Mouse (Mus musculus) cerebellum, adult 2 months (tissue): ENCODE measurements around the gene Ppil6.

Experiments used
- CTCF ChIP-seq: fragments of 200-500 bp; IDR thresholded peaks from 2 replicates; pipeline ENCODE4 v1.5.1; 2011; ENCODE audit warnings: low read depth, mild to moderate bottlenecking, control low read depth, low read length, moderate library complexity, borderline replicate concordance; ENCODE audit not compliant: insufficient read depth
- POLR2A ChIP-seq: fragments of 200-500 bp; IDR thresholded peaks from 2 replicates; pipeline ENCODE4 v1.6.1; 2011; ENCODE audit warnings: low read length, control low read depth, borderline replicate concordance; ENCODE audit not compliant: insufficient read depth

DNA sequence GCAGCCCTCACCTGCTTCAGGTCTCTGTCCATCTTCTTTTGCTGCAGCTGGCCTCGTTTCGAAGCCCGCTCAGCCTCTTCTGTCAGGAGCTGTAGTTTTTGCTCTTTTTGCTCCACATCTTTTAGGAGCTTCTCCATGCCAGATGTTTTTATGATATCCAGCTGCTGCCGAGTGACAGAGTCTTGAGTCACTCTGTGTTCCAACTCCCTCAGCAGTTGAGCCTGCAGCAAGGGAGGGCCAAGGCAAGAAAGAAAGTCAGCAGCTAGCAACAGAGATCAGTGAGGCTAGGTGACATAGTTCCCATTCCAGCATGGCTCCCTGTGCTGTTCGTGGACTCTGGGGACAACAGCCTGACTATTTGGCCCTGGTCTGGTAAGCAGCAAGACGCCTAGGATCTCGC is 60.5 kb downstream of the Ppil6 start:
- TF ChIP-seq CTCF (no peak), POLR2A (no peak)
